Mouse (Mus musculus) retina, postnatal 1 day (tissue): ENCODE measurements around the gene Actn2.

Experiments used
- DNase-seq: peaks from one replicate; pipeline ENCODE4 v3.0.0-alpha.2; 2012

Gene Actn2

GRCm38 (mm10) chr13:12255911-12256705 is 84.5 kb downstream of the Actn2 start:
- DNase-seq = no peak

- DNase-seq = no peak
These were observed 90.1 kb downstream of the Actn2 start for GRCm38 (mm10) chr13:12250496-12250895.

- DNase-seq = no peak
These were observed 91.2 kb downstream of the Actn2 start for GRCm38 (mm10) chr13:12249195-12249898.

- DNase-seq = no peak
These were observed 94.6 kb downstream of the Actn2 start for GRCm38 (mm10) chr13:12245938-12246337.

GRCm38 (mm10) chr13:12243991-12244390 is 96.6 kb downstream of the Actn2 start:
- no peak for DNase-seq

- DNase-seq = no peak
These were observed 108.4 kb downstream of the Actn2 start for GRCm38 (mm10) chr13:12232141-12232540.

GRCm38 (mm10) chr13:12228248-12228647 is 112.3 kb downstream of the Actn2 start:
- DNase-seq = no peak

- no peak for DNase-seq
These were observed 113.0 kb downstream of the Actn2 start for GRCm38 (mm10) chr13:12227606-12228005.
